Mouse (Mus musculus): ENCODE measurements around the gene Slit1.

DNA sequence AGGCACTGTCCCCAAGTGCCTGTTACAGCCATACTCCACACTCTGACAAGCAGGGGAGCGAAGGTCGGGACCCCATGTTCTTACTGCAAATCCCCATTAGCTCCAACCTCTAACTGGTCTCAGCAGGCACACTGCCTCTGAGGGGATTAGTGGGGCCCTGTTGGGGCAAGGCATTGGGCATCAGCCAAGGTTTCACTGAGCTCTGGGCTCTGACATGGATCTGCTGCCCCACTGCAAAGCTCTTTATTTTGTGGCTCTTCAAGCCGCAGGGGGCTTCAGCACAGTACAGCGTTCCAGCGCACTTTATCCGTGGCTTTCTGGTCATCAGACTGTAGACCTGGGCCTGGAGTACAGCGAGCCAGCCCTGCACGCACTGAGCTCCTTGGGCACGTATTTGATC is 86.0 kb downstream of the Slit1 start:
- TF ChIP-seq CTCF (IDR thresholded peaks at IDR 0.05; ENCODE audit: borderline replicate concordance, control insufficient read depth, extremely low read depth, insufficient read depth, low read length, poor library complexity) (no peak), POLR2A (IDR thresholded peaks at IDR 0.05; ENCODE audit: control insufficient read depth, extremely low read depth, insufficient read depth, low read length, poor library complexity) (no peak)
